Mouse (Mus musculus): ENCODE measurements around the gene Gnptab. TPM values are rescaled to one million over a fixed set of nuclear protein-coding genes. Genes with fewer than 3 reads are reported as not detected.

Gene Gnptab
- polyA plus RNA-seq, 1 experiment: 4.6 TPM

DNA sequence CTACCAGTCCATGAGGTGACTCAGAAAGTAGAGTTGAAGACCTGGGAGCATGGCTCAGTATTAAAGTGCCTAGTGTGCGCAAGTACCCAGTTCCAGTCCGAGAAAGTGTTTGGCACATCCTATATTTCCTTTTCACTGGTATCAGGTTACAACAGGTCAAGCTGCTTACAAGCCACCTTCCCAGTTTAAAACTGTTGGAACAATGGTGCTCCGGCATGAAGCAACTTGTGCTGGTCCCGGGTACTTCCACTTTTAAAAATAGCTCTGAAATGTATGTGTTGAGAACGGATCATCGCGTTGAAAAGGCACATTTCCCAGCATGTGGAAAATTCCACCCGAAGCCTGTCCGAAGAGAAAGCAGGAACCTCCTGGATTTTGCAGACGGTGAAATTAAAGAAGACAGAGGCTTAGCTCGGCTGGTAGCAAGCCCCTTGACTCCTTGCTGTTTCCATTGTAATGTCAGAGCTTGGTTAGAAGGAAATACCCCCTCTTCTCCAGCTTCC lies 33.0 kb upstream of the Gnptab start:
- H3K4me2 ChIP-seq (ENCODE audit: low read depth): no peak overlapping the region

DNA sequence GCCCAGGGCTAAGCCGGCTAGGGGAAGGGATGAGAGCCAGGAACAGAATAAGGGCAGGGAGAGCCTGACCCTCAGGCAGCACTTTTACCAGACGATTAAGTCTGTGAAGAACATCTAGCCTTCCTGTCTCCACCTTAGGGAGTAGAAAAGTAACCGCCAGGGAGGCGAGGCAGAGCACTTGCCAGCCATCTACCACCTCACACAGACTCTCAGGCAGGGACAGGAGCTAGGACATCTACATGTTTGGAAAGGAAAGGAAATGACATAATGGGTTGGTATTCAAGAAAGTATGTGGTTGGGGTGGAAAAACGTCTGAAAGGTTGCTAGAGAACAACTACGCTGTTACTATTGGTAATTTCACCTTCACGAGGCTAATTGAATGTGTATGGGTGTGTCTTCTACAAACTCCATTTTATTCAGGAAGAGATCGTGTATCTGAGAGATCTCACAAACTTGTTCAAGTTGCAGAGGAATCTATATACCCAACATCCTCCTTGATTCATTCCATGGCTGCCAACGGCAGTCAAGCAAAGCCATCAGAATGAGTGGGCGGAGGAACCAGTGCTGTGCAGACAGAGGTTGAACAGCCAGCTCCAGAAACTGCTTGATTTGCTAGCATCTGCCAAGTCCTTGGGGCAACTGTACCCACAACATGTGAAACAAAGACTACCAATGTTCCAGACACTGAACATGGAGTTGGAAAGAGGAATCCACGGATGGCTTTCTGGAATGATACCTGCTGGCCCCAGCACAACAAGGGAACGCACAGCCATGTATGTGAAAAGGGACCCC lies 32.3 kb upstream of the Gnptab start:
- no peaks in the 10 kb centered on the region for H3K27me3 ChIP-seq (ENCODE audit: control insufficient read depth, insufficient read depth, insufficient read length)
- H3K4me2 ChIP-seq (ENCODE audit: low read depth): no peak overlapping the region
- no peaks in the 10 kb centered on the region for H3K79me2 ChIP-seq (ENCODE audit: control insufficient read depth, insufficient read depth)
- TF ChIP-seq E2F4 (IDR thresholded peaks at IDR 0.05; ENCODE audit: insufficient read depth) (no peak), CEBPB (IDR thresholded peaks at IDR 0.05; ENCODE audit: insufficient read depth, poor library complexity, severe bottlenecking) (no peak), MYOD1 (IDR thresholded peaks at IDR 0.05; ENCODE audit: control insufficient read depth in 1 of 3, insufficient read length in 2 of 3, low read depth in 2 of 3) (no peak), REST (IDR thresholded peaks at IDR 0.05; ENCODE audit: insufficient read depth, insufficient read length) (no peak), MAX (IDR thresholded peaks at IDR 0.05; ENCODE audit: low read depth) (no peak), TCF3 (IDR thresholded peaks at IDR 0.05; ENCODE audit: insufficient read length, low read depth) (no peak), POLR2AphosphoS2 (IDR thresholded peaks at IDR 0.05; ENCODE audit: insufficient read length, low read depth) (no peak), POLR2A (IDR thresholded peaks at IDR 0.05; ENCODE audit: insufficient read length, low read depth) (no peak), MYOG (IDR thresholded peaks at IDR 0.05; ENCODE audit: control insufficient read depth in 1 of 3, insufficient read depth in 1 of 3, insufficient read length in 2 of 3, low read depth in 2 of 3) (no peak), SRF (IDR thresholded peaks at IDR 0.05; ENCODE audit: control insufficient read depth, insufficient read length, low read depth) (no peak), TCF12 (IDR thresholded peaks at IDR 0.05; ENCODE audit: insufficient read depth, poor library complexity, severe bottlenecking) (no peak), USF1 (IDR thresholded peaks at IDR 0.05; ENCODE audit: low read depth) (no peak)
- H3ac ChIP-seq (ENCODE audit: control insufficient read depth, insufficient read length): no peak overlapping the region
- no peak overlapping the region for H3K4me3 ChIP-seq
- H3K36me3 ChIP-seq (ENCODE audit: control insufficient read depth, insufficient read depth): no peaks in the 10 kb centered on the region

More for the DNA sequence above, 33.0 kb upstream of the Gnptab start:
- H3ac ChIP-seq (ENCODE audit: control insufficient read depth, insufficient read length): no peak overlapping the region
- no peaks in the 10 kb centered on the region for H3K79me2 ChIP-seq (ENCODE audit: control insufficient read depth, insufficient read depth)
- TF ChIP-seq POLR2AphosphoS2 (IDR thresholded peaks at IDR 0.05; ENCODE audit: insufficient read length, low read depth) (no peak), CEBPB (IDR thresholded peaks at IDR 0.05; ENCODE audit: insufficient read depth, poor library complexity, severe bottlenecking) (no peak)
- no peaks in the 10 kb centered on the region for H3K36me3 ChIP-seq (ENCODE audit: control insufficient read depth, insufficient read depth)
- H3K27me3 ChIP-seq (ENCODE audit: control insufficient read depth, insufficient read depth, insufficient read length): no peaks in the 10 kb centered on the region
- no peak overlapping the region for H3K4me3 ChIP-seq

GRCm38 (mm10) chr10:88349800-88350199 lies 29.1 kb upstream of the Gnptab start:
- Histone ChIP-seq H3ac (ENCODE audit: control insufficient read depth, insufficient read length) (no peak overlapping the region), H3K36me3 (ENCODE audit: control insufficient read depth, insufficient read depth) (no peaks in the 10 kb centered on the region), H3K4me2 (ENCODE audit: low read depth) (no peak overlapping the region), H3K27me3 (ENCODE audit: control insufficient read depth, insufficient read depth, insufficient read length) (no peaks in the 10 kb centered on the region), H3K4me3 (no peak overlapping the region), H3K79me2 (ENCODE audit: control insufficient read depth, insufficient read depth) (no peaks in the 10 kb centered on the region)
- TF ChIP-seq SRF (IDR thresholded peaks at IDR 0.05; ENCODE audit: control insufficient read depth, insufficient read length, low read depth): no peak
- no peak for TF ChIP-seq MYOD1 (IDR thresholded peaks at IDR 0.05; ENCODE audit: control insufficient read depth in 1 of 3, insufficient read length in 2 of 3, low read depth in 2 of 3)
- no peak for TF ChIP-seq USF1 (IDR thresholded peaks at IDR 0.05; ENCODE audit: low read depth)
- no peak for TF ChIP-seq MYOG (IDR thresholded peaks at IDR 0.05; ENCODE audit: control insufficient read depth in 1 of 3, insufficient read depth in 1 of 3, insufficient read length in 2 of 3, low read depth in 2 of 3)
- TF ChIP-seq E2F4 (IDR thresholded peaks at IDR 0.05; ENCODE audit: insufficient read depth): no peak
- TF ChIP-seq MAX (IDR thresholded peaks at IDR 0.05; ENCODE audit: low read depth): no peak
- no peak for TF ChIP-seq POLR2A (IDR thresholded peaks at IDR 0.05; ENCODE audit: insufficient read length, low read depth)
- TF ChIP-seq POLR2AphosphoS2 (IDR thresholded peaks at IDR 0.05; ENCODE audit: insufficient read length, low read depth): no peak
- no peak for TF ChIP-seq REST (IDR thresholded peaks at IDR 0.05; ENCODE audit: insufficient read depth, insufficient read length)
- TF ChIP-seq CEBPB (IDR thresholded peaks at IDR 0.05; ENCODE audit: insufficient read depth, poor library complexity, severe bottlenecking): no peak
- TF ChIP-seq TCF3 (IDR thresholded peaks at IDR 0.05; ENCODE audit: insufficient read length, low read depth): no peak
- TF ChIP-seq TCF12 (IDR thresholded peaks at IDR 0.05; ENCODE audit: insufficient read depth, poor library complexity, severe bottlenecking): no peak

DNA sequence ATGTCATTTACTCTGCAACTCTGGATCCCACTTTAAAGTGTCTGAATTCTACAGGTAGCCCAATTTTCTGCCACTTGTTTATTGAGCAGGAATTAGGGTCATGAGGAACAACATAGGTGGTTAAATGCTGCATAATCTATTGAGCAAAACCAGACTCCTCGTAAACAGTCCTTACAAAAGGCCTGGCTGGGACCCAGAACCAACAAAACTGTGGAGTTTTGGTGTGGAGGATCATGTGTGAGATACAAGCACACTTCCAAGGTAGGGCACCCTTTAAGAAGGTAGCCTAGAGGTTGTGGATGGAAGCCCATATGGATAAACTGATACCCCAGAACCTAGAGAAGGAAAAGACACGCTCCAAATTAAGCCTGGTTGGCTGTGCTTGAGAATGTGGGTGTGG lies 28.2 kb upstream of the Gnptab start:
- TF ChIP-seq REST (IDR thresholded peaks at IDR 0.05; ENCODE audit: insufficient read depth, insufficient read length): no peak
- TF ChIP-seq MYOD1 (IDR thresholded peaks at IDR 0.05; ENCODE audit: control insufficient read depth in 1 of 3, insufficient read length in 2 of 3, low read depth in 2 of 3): no peak
- TF ChIP-seq SRF (IDR thresholded peaks at IDR 0.05; ENCODE audit: control insufficient read depth, insufficient read length, low read depth): no peak
- no peak for TF ChIP-seq E2F4 (IDR thresholded peaks at IDR 0.05; ENCODE audit: insufficient read depth)
- TF ChIP-seq POLR2AphosphoS2 (IDR thresholded peaks at IDR 0.05; ENCODE audit: insufficient read length, low read depth): no peak
- TF ChIP-seq TCF12 (IDR thresholded peaks at IDR 0.05; ENCODE audit: insufficient read depth, poor library complexity, severe bottlenecking): no peak
- H3K27me3 ChIP-seq (ENCODE audit: control insufficient read depth, insufficient read depth, insufficient read length): no peaks in the 10 kb centered on the region
- H3ac ChIP-seq (ENCODE audit: control insufficient read depth, insufficient read length): no peak overlapping the region
- no peak overlapping the region for H3K4me2 ChIP-seq (ENCODE audit: low read depth)
- H3K4me3 ChIP-seq: no peak overlapping the region
- no peaks in the 10 kb centered on the region for H3K79me2 ChIP-seq (ENCODE audit: control insufficient read depth, insufficient read depth)
- H3K36me3 ChIP-seq (ENCODE audit: control insufficient read depth, insufficient read depth): no peaks in the 10 kb centered on the region

All from myocyte (in vitro differentiated cells).